Mouse (Mus musculus): ENCODE measurements around the gene Gabarap. TPM values are rescaled to one million over a fixed set of nuclear protein-coding genes. Genes with fewer than 3 reads are reported as not detected.
A peak's percentile ranks its signal among the peaks of the same experiment; 100 is the strongest.

Gabarap gene
- polyA plus RNA-seq, 1 experiment = 826 TPM

DNA sequence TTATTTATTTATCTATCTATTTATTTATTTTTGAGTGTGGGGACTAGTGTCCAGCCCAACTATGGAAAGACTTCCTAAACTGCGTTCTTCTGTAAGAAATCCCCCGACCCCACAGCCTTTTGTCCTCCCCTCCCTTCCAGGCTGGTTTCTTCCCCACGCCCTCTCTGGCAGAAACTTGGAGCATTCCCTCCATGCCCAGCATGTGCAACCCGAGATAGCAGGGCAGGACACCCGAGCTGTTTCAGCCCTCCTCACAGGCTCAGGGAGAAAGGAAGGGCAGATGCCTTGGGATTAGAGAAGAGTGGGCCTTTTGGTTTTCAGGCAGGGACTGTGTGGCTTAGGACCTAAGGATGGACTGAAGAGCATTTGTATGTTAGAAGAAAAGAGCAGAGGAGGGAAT, 8.1 kb upstream of the Gabarap start:
- Histone ChIP-seq H3K4me1 (ENCODE audit: control insufficient read depth, insufficient read depth, low read length) (peaks cover 7% of the 10 kb centered on the region), H3K27me3 (ENCODE audit: control insufficient read depth, insufficient read depth, low read length) (no peaks in the 10 kb centered on the region), H3K36me3 (ENCODE audit: control insufficient read depth, insufficient read depth, low read length) (peaks cover 3% of the 10 kb centered on the region), H3K4me3 (ENCODE audit: control insufficient read depth, low read depth, low read length) (no peak overlapping the region), H3K27ac (ENCODE audit: control insufficient read depth, insufficient read depth, low read depth, low read length) (no peak overlapping the region)
- TF ChIP-seq CTCF (IDR thresholded peaks at IDR 0.05; ENCODE audit: control insufficient read depth, insufficient read depth, insufficient replicate concordance, low read depth, low read length) (no peak), POLR2A (IDR thresholded peaks at IDR 0.05; ENCODE audit: control insufficient read depth, low read depth, low read length) (no peak)

DNA sequence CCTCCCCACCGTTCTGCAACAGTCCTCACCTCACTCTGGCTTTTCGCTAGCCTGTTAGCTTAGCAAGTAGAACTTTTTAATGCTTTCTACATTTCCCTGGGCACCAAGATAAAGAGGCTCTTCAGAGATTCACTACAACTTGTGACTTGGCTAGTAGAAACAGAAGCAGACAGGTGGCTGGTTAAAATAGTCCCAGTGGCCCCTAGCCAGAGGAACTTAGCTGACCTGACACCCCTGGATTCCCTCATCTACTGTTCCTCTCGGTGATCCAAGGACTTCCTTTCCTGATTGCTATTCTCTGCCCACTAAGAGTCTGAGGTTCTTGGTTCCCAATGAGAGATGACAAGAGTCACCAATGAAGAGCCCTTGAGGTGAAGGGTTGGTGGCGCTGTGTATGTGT, 7.6 kb upstream of the Gabarap start:
- no peak overlapping the region for H3K4me3 ChIP-seq (ENCODE audit: control insufficient read depth, low read depth, low read length)
- TF ChIP-seq POLR2A (IDR thresholded peaks at IDR 0.05; ENCODE audit: control insufficient read depth, low read depth, low read length) = no peak
- no peak for TF ChIP-seq CTCF (IDR thresholded peaks at IDR 0.05; ENCODE audit: control insufficient read depth, insufficient read depth, insufficient replicate concordance, low read depth, low read length)
- peaks cover 3% of the 10 kb centered on the region for H3K36me3 ChIP-seq (ENCODE audit: control insufficient read depth, insufficient read depth, low read length)
- H3K27me3 ChIP-seq (ENCODE audit: control insufficient read depth, insufficient read depth, low read length) = no peaks in the 10 kb centered on the region
- peaks cover 7% of the 10 kb centered on the region for H3K4me1 ChIP-seq (ENCODE audit: control insufficient read depth, insufficient read depth, low read length)
- H3K27ac ChIP-seq (ENCODE audit: control insufficient read depth, insufficient read depth, low read depth, low read length) = no peak overlapping the region

DNA sequence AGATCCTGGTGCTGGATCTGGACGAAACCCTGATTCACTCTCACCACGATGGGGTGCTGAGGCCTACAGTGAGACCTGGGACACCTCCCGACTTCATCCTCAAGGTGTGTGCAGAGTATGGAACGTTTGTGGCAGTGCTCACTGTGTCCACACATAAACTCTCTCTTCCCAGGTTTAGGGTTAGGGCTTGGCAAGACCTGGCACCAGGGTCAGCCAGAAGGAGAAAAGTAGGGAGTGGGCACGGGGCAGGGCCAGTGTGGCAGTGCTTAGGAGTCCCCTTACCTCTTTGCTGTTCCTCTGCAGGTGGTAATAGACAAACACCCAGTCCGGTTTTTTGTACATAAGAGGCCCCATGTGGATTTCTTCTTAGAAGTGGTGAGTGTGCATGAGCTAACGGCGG, 6.5 kb upstream of the Gabarap start:
- Histone ChIP-seq H3K27ac (ENCODE audit: control insufficient read depth, insufficient read depth, low read depth, low read length) (no peak overlapping the region), H3K4me1 (ENCODE audit: control insufficient read depth, insufficient read depth, low read length) (peaks cover 7% of the 10 kb centered on the region), H3K4me3 (ENCODE audit: control insufficient read depth, low read depth, low read length) (no peak overlapping the region), H3K27me3 (ENCODE audit: control insufficient read depth, insufficient read depth, low read length) (no peaks in the 10 kb centered on the region), H3K36me3 (ENCODE audit: control insufficient read depth, insufficient read depth, low read length) (peaks cover 5% of the 10 kb centered on the region)
- TF ChIP-seq POLR2A (IDR thresholded peaks at IDR 0.05; ENCODE audit: control insufficient read depth, low read depth, low read length) = no peak
- TF ChIP-seq CTCF (IDR thresholded peaks at IDR 0.05; ENCODE audit: control insufficient read depth, insufficient read depth, insufficient replicate concordance, low read depth, low read length) = no peak

DNA sequence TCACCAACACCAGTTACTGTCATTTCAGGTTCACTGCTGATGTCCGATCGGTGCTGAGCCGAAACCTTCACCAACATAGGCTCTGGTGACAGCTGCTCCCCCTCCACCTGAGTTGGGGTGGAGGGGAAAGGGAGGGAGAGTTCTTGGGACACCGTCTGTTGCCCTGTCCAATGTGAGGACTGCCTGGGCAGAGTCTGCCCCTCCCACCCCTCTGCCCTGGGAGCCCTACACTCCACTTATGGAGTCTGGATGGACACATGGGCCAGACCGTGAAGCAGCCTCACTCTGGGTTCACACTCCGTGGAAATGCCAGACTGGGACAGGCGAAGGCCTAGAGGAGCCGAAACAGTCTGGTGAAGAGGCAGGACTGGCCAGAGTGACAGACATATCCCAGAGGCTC, 994 bp upstream of the Gabarap start:
- Histone ChIP-seq H3K36me3 (ENCODE audit: control insufficient read depth, insufficient read depth, low read length) (peaks cover 4% of the 10 kb centered on the region), H3K4me1 (ENCODE audit: control insufficient read depth, insufficient read depth, low read length) (peaks cover 6% of the 10 kb centered on the region), H3K27me3 (ENCODE audit: control insufficient read depth, insufficient read depth, low read length) (no peaks in the 10 kb centered on the region), H3K27ac (ENCODE audit: control insufficient read depth, insufficient read depth, low read depth, low read length) (peak overlapping the region; percentile 49; the same call in 1 of the 2 replicates), H3K4me3 (ENCODE audit: control insufficient read depth, low read depth, low read length) (peak overlapping the region; percentile 93)
- TF ChIP-seq POLR2A (IDR thresholded peaks at IDR 0.05; ENCODE audit: control insufficient read depth, low read depth, low read length) = no peak
- TF ChIP-seq CTCF (IDR thresholded peaks at IDR 0.05; ENCODE audit: control insufficient read depth, insufficient read depth, insufficient replicate concordance, low read depth, low read length) = no peak

DNA sequence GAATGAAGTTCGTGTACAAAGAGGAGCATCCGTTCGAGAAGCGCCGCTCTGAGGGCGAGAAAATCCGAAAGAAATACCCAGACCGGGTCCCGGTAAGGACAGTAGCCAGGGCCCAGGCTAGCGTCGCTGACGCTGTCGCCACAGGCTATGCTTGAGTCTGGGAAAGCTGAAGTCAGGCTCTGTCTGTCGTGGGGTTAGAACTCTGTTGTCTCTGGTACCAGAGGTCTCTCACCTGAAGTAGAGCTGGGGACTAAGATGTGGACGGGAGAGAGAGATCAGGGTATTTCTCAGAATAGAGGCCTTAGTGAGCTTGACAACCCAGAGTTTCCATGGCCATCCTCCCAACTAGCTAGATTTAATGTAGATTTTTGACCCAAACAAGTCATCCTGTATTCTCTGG, 768 bp downstream of the Gabarap start:
- Histone ChIP-seq H3K4me1 (ENCODE audit: control insufficient read depth, insufficient read depth, low read length) (peaks cover 6% of the 10 kb centered on the region), H3K4me3 (ENCODE audit: control insufficient read depth, low read depth, low read length) (peak overlapping the region; percentile 93), H3K27ac (ENCODE audit: control insufficient read depth, insufficient read depth, low read depth, low read length) (peak overlapping the region; percentile 96), H3K36me3 (ENCODE audit: control insufficient read depth, insufficient read depth, low read length) (peaks cover 4% of the 10 kb centered on the region), H3K27me3 (ENCODE audit: control insufficient read depth, insufficient read depth, low read length) (no peaks in the 10 kb centered on the region)
- TF ChIP-seq POLR2A (IDR thresholded peaks at IDR 0.05; ENCODE audit: control insufficient read depth, low read depth, low read length) = no peak
- no peak for TF ChIP-seq CTCF (IDR thresholded peaks at IDR 0.05; ENCODE audit: control insufficient read depth, insufficient read depth, insufficient replicate concordance, low read depth, low read length)

DNA sequence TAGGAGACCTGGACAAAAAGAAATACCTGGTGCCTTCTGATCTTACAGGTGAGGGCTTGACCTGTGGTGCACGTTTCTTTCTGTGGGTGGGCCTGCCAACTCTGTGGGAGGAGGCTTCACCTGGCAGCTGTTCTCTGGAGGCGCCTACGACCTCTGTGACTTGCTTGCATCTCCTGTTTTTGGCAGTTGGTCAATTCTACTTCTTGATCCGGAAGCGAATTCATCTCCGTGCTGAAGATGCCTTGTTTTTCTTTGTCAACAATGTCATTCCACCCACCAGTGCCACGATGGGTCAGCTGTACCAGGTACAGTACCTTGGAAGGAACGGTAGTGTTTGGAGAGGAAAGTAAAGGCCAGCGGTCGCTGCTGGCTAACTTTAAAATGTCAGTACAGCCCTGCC, 1.5 kb downstream of the Gabarap start:
- TF ChIP-seq CTCF (IDR thresholded peaks at IDR 0.05; ENCODE audit: control insufficient read depth, insufficient read depth, insufficient replicate concordance, low read depth, low read length) (no peak), POLR2A (IDR thresholded peaks at IDR 0.05; ENCODE audit: control insufficient read depth, low read depth, low read length) (no peak)
- peak overlapping the region; percentile 45 for H3K27ac ChIP-seq (ENCODE audit: control insufficient read depth, insufficient read depth, low read depth, low read length)
- H3K4me3 ChIP-seq (ENCODE audit: control insufficient read depth, low read depth, low read length) = peak overlapping the region; percentile 84
- H3K27me3 ChIP-seq (ENCODE audit: control insufficient read depth, insufficient read depth, low read length) = no peaks in the 10 kb centered on the region
- H3K4me1 ChIP-seq (ENCODE audit: control insufficient read depth, insufficient read depth, low read length) = peaks cover 7% of the 10 kb centered on the region
- peaks cover 4% of the 10 kb centered on the region for H3K36me3 ChIP-seq (ENCODE audit: control insufficient read depth, insufficient read depth, low read length)

DNA sequence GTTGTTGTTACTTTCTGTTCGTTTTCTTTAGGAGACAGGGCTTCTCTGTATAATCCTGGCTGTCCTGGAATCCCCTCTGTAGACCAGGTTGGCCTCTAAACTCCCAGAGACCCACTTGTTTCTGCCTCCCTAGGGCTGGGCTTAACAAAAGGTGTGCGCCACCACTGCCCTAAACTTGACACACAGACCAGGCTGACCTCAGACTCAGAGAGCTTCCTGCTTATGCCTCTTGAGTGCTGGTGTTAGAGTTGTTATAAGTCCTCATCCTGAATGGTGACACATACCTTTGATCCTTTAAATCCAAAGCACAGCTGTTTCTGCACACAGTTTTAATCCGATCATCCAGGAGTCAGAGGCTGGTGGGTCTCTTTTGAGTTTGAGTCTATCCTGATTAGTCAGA, 2.0 kb downstream of the Gabarap start:
- Histone ChIP-seq H3K36me3 (ENCODE audit: control insufficient read depth, insufficient read depth, low read length) (peaks cover 4% of the 10 kb centered on the region), H3K27ac (ENCODE audit: control insufficient read depth, insufficient read depth, low read depth, low read length) (no peak overlapping the region), H3K4me1 (ENCODE audit: control insufficient read depth, insufficient read depth, low read length) (peaks cover 8% of the 10 kb centered on the region), H3K4me3 (ENCODE audit: control insufficient read depth, low read depth, low read length) (peak overlapping the region; percentile 84; the same call in 1 of the 2 replicates), H3K27me3 (ENCODE audit: control insufficient read depth, insufficient read depth, low read length) (no peaks in the 10 kb centered on the region)
- no peak for TF ChIP-seq CTCF (IDR thresholded peaks at IDR 0.05; ENCODE audit: control insufficient read depth, insufficient read depth, insufficient replicate concordance, low read depth, low read length)
- no peak for TF ChIP-seq POLR2A (IDR thresholded peaks at IDR 0.05; ENCODE audit: control insufficient read depth, low read depth, low read length)
